Mouse (Mus musculus): Measurements from ENCODE around the gene Tm7sf3.

DNA sequence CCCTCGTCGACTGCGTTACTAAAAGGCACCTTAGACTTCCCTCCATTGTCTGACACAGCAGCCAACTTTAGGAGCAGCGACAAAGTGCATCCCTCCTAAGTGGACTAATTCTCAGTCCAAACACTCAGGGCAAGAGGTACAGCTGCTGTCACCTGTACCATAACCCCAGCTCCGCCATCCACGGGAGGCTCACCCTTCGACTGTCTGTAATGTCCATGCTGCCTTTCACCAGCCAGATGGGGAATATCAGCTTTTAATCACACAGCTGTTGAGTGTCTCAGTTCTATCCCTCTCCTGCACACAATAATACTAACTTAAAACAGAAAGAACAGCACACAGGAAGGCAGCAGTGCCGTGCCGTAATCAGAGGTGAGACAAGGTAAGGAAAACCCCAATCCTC lies 10.2 kb downstream of the Tm7sf3 start:
- TF ChIP-seq CTCF (IDR thresholded peaks at IDR 0.05; ENCODE audit: control insufficient read depth, insufficient read depth, insufficient replicate concordance, low read depth, low read length) = no peak
- no peak for TF ChIP-seq POLR2A (IDR thresholded peaks at IDR 0.05; ENCODE audit: control insufficient read depth, low read depth, low read length)
